Mouse (Mus musculus) liver, embryonic 11.5 days (tissue): ENCODE results near the gene Mill2. TPM values are rescaled to one million over a fixed set of nuclear protein-coding genes. Genes with fewer than 3 reads are reported as not detected.
"Not testable (repeated sequence)": the region's sequence is repeated elsewhere in the genome, so short reads cannot be mapped to it uniquely, and the experiment has no call there.

ENCODE experiments used
- ATAC-seq: fragments of 200-750 bp; cut with Nextera tagmentation; replicated peaks from 2 replicates; pipeline ENCODE4 v1.8.0; 2017; ENCODE audit warnings: moderate number of reproducible peaks, mild to moderate bottlenecking, moderate TSS enrichment, moderate library complexity; ENCODE audit not compliant: low FRiP score
- DNase-seq: peaks from one replicate; pipeline ENCODE4 v3.0.0-alpha.2; 2017; ENCODE audit warnings: low spot score
- H3K27ac ChIP-seq: fragments of 300-500 bp; sonication (generic); 2 replicates; pipeline ENCODE4 v1.5.1; 2014; ENCODE audit warnings: mild to moderate bottlenecking, low read depth, low read length, control low read depth
- H3K27me3 ChIP-seq: fragments of 300-500 bp; sonication (generic); replicated peaks from 2 replicates; pipeline ENCODE4 v1.6.1; 2014; ENCODE audit warnings: low read length, mixed read lengths; ENCODE audit not compliant: control insufficient read depth, insufficient read depth
- H3K36me3 ChIP-seq: fragments of 300-500 bp; sonication (generic); 2 replicates; pipeline ENCODE4 v1.6.1; 2014; ENCODE audit warnings: mild to moderate bottlenecking, low read length, moderate library complexity, mixed read lengths; ENCODE audit not compliant: control insufficient read depth, insufficient read depth
- H3K4me1 ChIP-seq: fragments of 300-500 bp; sonication (generic); replicated peaks from 2 replicates; pipeline ENCODE4 v1.6.1; 2014; ENCODE audit warnings: low read length, mixed read lengths; ENCODE audit not compliant: control insufficient read depth, insufficient read depth
- H3K4me2 ChIP-seq: fragments of 300-500 bp; sonication (generic); 2 replicates; pipeline ENCODE4 v1.6.1; 2014; ENCODE audit warnings: mild to moderate bottlenecking, control low read depth, moderate library complexity
- H3K4me3 ChIP-seq: fragments of 300-500 bp; sonication (generic); 2 replicates; pipeline ENCODE4 v1.5.1; 2014; ENCODE audit warnings: low read depth, low read length, control low read depth
- H3K9ac ChIP-seq: fragments of 300-500 bp; sonication (generic); 2 replicates; pipeline ENCODE4 v1.6.1; 2014; ENCODE audit warnings: low read depth, low read length, control low read depth
- H3K9me3 ChIP-seq: fragments of 300-500 bp; sonication (generic); 2 replicates; pipeline ENCODE4 v1.6.1; 2016; ENCODE audit warnings: low read length, inconsistent platforms, mixed read lengths; ENCODE audit not compliant: control insufficient read depth
- WGBS: fragments of 180-500 bp; shearing (Covaris S2); extraction: QIAGEN DNeasy Blood & Tissue Kit; methylation state at CpG from one replicate; pipeline ENCODE4 v1.1.7; 2014; 5-methylcytosine and 5-hydroxymethylcytosine counted together
- polyA plus RNA-seq: library from polyadenylated mRNA; unstranded; fragments of >200 nt; fragmentation: Nextera tagmentation; extraction: Ambion mirVana; gene quantifications from 2 replicates; pipeline ENCODE4 v1.2.1, GENCODE M21; 2014

The Mill2 gene
- polyA plus RNA-seq, result 0.21 and 0.26 TPM in 2 replicates

- Histone ChIP-seq H3K36me3 (no peaks in the 10 kb centered on the region), H3K9me3 (no peaks in the 10 kb centered on the region), H3K9ac (0 out of 2 replicates have a peak within 1 kb of the TSS, but pooled peaks have one; percentile 40), H3K4me1 (no peaks in the 10 kb centered on the region), H3K27ac (peak within 1 kb of the TSS; percentile 55), H3K4me2 (peak within 1 kb of the TSS; percentile 63), H3K27me3 (no peaks in the 10 kb centered on the region), H3K4me3 (peak within 1 kb of the TSS; percentile 44)
- ATAC-seq, result peak; percentile 5; the same call in 1 of the 2 replicates
- WGBS, result 17% methylated on average over 3 of the region's 3 CpGs
- DNase-seq, result no peak
Observed at GRCm38 (mm10) chr7:18839865-18840264, at the start of gene Mill2. Gene Mill2, plus strand, starts transcription at chr7:18839966.

DNA sequence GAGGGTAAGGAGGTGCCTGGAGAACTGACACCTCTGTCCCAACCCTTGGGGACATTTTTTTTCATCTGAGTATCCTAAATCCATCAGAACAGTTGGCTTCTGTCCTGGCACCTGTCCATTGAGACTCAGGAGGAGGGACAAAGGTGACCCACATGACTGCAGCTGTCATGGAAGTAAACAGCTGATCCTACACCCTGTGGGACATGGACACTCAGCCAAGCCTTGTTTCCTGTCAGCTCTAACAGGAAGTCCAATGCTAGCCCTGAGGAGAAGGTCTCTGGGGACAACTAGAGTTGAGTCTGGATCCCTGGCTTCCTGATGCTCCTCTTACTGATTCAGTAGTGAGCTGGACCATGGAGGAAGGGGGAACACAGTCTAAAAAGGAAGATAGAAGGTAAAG lies 49.1 kb upstream of the Mill2 start:
- not testable (repeated sequence) for H3K9me3 ChIP-seq, H3K27me3 ChIP-seq, H3K27ac ChIP-seq, H3K4me1 ChIP-seq, H3K4me2 ChIP-seq, DNase-seq, H3K9ac ChIP-seq, H3K36me3 ChIP-seq, H3K4me3 ChIP-seq, ATAC-seq

GRCm38 (mm10) chr7:18798420-18798819 lies 41.3 kb upstream of the Mill2 start, which contains the start of gene Psg19:
Gene Psg19, minus strand, starts transcription at chr7:18798520.
- H3K4me2 ChIP-seq, result no peak within 1 kb of the TSS
- no peaks in the 10 kb centered on the region for H3K36me3 ChIP-seq
- H3K9ac ChIP-seq, result no peak within 1 kb of the TSS
- H3K27me3 ChIP-seq, result no peaks in the 10 kb centered on the region
- H3K4me1 ChIP-seq, result no peaks in the 10 kb centered on the region
- no peak within 1 kb of the TSS for H3K4me3 ChIP-seq
- H3K9me3 ChIP-seq, result no peaks in the 10 kb centered on the region
- H3K27ac ChIP-seq, result no peak within 1 kb of the TSS
- ATAC-seq (no peak), DNase-seq (no peak)
- 79% methylated on average over 1 of the region's 1 CpGs for WGBS

DNA sequence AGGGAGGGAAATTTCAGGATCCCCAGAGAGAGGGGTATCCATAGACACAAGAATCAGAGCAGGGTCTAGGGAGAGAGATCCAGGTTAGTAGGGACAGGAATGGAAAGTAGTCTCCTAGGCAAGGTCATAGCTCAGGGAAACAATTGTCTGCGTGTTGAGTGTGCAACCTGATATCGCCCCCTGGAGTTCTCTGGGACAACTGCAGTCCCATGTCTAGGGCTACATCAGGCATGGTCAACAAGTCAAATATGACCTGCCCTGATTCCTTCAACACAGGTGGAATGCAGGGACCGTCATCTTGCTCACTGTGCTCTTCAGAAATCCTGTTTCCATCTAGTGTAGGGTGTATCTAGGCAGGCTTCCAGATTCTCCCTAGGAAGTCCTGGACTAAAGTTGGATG lies 40.6 kb upstream of the Mill2 start:
- H3K9ac ChIP-seq, result no peak overlapping the region
- no peaks in the 10 kb centered on the region for H3K27me3 ChIP-seq
- H3K9me3 ChIP-seq, result no peaks in the 10 kb centered on the region
- ATAC-seq (no peak), DNase-seq (no peak)
- 41% methylated on average over 3 of the region's 3 CpGs for WGBS
- H3K4me3 ChIP-seq, result no peak overlapping the region
- no peak overlapping the region for H3K4me2 ChIP-seq
- H3K36me3 ChIP-seq, result no peaks in the 10 kb centered on the region
- no peaks in the 10 kb centered on the region for H3K4me1 ChIP-seq
- no peak overlapping the region for H3K27ac ChIP-seq

- H3K27me3 ChIP-seq, result no peaks in the 10 kb centered on the region
- no peak overlapping the region for H3K9ac ChIP-seq
- no peaks in the 10 kb centered on the region for H3K4me1 ChIP-seq
- no peak overlapping the region for H3K4me2 ChIP-seq
- H3K4me3 ChIP-seq, result no peak overlapping the region
- H3K36me3 ChIP-seq, result no peaks in the 10 kb centered on the region
- H3K27ac ChIP-seq, result no peak overlapping the region
- ATAC-seq (no peak), DNase-seq (no peak)
- H3K9me3 ChIP-seq, result no peaks in the 10 kb centered on the region
Observed at GRCm38 (mm10) chr7:18803526-18803925, 36.2 kb upstream of the Mill2 start.

- no peak overlapping the region for H3K27ac ChIP-seq
- no peaks in the 10 kb centered on the region for H3K27me3 ChIP-seq
- H3K4me3 ChIP-seq, result no peak overlapping the region
- DNase-seq (no peak), ATAC-seq (no peak)
- H3K4me1 ChIP-seq, result no peaks in the 10 kb centered on the region
- no peak overlapping the region for H3K4me2 ChIP-seq
- H3K9ac ChIP-seq, result no peak overlapping the region
- 75% methylated on average over 9 of the region's 9 CpGs for WGBS
- no peaks in the 10 kb centered on the region for H3K9me3 ChIP-seq
- no peaks in the 10 kb centered on the region for H3K36me3 ChIP-seq
Observed at GRCm38 (mm10) chr7:18818301-18818700, 21.5 kb upstream of the Mill2 start.

DNA sequence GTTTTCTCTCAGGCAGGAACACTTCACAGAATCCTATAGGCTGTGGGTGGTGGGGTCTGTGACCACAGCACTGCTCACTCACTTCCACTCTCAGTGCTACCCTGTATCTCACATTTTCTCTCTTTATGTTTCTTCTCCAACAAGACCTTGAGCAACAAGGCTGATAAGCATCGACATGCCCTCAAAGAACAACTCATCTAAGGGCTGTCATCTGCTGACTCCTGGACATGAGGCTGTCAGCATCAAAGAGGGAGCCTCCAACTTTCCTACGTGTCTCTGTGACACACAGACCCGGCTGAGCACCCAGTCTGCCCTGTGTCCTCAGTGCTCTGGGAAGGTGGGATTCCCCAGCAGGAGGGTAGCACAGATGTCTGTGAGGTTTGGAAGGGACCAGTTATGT lies 18.3 kb upstream of the Mill2 start, which contains the start of gene Psg17:
Gene Psg17, minus strand, starts transcription at position 101 of the 400 bp plus-strand sequence.
- Histone ChIP-seq H3K4me2 (no peak within 1 kb of the TSS), H3K27me3 (no peaks in the 10 kb centered on the region), H3K27ac (no peak within 1 kb of the TSS), H3K9ac (no peak within 1 kb of the TSS), H3K4me3 (no peak within 1 kb of the TSS), H3K9me3 (no peaks in the 10 kb centered on the region), H3K4me1 (no peaks in the 10 kb centered on the region), H3K36me3 (no peaks in the 10 kb centered on the region)
- no peak for ATAC-seq
- DNase-seq, result no peak
- 59% methylated on average over 3 of the region's 3 CpGs for WGBS

DNA sequence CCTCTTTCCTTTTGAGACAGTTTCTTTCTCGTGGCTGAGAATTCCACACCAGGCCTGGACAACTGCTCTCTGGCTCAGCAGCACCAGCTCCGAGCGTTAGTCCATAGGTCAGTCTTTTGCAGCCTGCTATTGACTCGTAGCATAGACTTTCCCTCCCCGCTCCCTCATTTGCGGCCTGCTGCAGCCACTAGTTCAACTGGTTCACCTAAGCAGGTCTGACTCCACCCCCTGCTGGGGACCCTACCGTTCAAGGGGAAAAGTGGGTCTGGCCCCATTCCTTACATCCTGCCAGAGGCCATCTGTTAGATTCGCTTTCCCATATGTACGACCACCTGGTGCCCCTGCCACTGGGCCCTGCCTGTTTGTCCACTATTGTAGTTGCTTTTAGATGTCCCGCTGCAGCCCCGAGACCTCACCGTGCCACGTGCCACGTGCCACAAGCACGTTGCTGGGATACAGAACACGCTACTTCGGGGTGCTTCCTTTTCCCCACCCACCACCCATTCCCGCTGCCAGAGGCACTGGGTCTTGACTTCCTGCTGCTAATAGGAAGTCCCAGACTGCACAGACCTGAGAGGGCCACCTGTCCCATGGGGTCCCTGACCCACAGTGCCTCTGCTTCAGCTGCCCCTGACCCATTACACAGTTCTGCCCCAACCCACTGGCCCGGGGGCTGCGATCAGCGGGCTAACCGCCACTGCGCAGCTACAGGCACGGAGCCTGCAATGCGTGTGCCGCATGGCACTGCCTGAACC lies 11.8 kb upstream of the Mill2 start:
- H3K4me3 ChIP-seq, result no peak overlapping the region
- H3K27ac ChIP-seq, result no peak overlapping the region
- H3K9me3 ChIP-seq, result no peaks in the 10 kb centered on the region
- H3K36me3 ChIP-seq, result no peaks in the 10 kb centered on the region
- no peak for DNase-seq
- H3K4me1 ChIP-seq, result no peaks in the 10 kb centered on the region
- 68% methylated on average over 26 of the region's 26 CpGs for WGBS
- no peak; the same call in none of the 2 replicates for ATAC-seq
- no peak overlapping the region for H3K9ac ChIP-seq
- no peak overlapping the region for H3K4me2 ChIP-seq
- no peaks in the 10 kb centered on the region for H3K27me3 ChIP-seq

DNA sequence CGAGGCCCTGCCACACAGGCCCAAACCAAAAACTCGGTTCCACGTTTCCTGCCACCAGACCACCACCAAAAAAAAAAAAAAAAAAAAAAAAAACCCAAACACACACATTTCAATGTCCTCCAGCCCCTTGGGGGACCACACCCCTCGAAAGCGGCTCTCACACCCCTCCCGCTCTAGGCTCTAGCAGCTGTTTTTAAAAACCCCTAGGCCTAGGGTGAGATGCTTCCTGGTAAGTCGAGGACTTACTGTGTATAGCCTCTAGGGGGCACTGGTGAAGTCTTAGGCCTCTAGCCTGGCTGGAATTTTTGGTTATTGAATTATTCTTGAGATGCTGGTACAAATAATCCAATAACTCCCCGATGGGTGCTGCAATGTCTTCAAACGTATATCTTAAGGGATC lies 11.2 kb upstream of the Mill2 start:
- DNase-seq (no peak), ATAC-seq (no peak)
- H3K9ac ChIP-seq, result no peak overlapping the region
- no peak overlapping the region for H3K4me3 ChIP-seq
- H3K4me1 ChIP-seq, result no peaks in the 10 kb centered on the region
- no peaks in the 10 kb centered on the region for H3K9me3 ChIP-seq
- H3K36me3 ChIP-seq, result no peaks in the 10 kb centered on the region
- WGBS, result 64% methylated on average over 9 of the region's 9 CpGs
- H3K27me3 ChIP-seq, result no peaks in the 10 kb centered on the region
- H3K27ac ChIP-seq, result no peak overlapping the region
- no peak overlapping the region for H3K4me2 ChIP-seq
